Mouse (Mus musculus): ENCODE measurements at regions not wholly inside any gene's neighbourhood (a gene's known extent, or its start where the extent isn't known, plus 50 kb on each side); places are given as distances from the start of the nearest gene placed in this dataset.

DNA sequence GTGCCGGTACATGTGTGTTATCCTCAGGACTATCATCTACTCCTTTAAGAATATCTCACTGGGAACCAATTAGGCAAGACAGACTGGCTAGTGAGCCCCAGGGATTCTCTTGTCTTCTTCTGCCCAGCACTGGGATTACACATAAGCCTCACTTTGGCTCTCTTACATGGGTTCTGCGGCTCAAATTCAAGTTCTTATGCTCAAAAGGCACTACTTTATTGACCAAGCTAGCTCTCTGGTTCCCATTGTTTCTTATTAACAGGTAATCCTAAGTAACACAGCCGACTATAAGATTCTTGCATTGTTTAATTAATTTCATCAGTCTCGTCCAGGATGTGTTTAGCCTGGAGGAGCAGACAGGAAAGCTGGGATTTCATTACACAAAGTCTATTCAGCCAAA, 80.3 kb upstream of the Tab2 start:
- Histone ChIP-seq H3K9me3 (no peaks in the 10 kb centered on the region), H3K36me3 (no peaks in the 10 kb centered on the region), H3K4me3 (no peak overlapping the region), H3K27me3 (no peaks in the 10 kb centered on the region), H3K27ac (replicated peaks) (peak overlapping the region; percentile 15), H3K4me1 (peaks cover 26% of the 10 kb centered on the region), H3K4me2 (replicated peaks) (no peak overlapping the region), H3K9ac (replicated peaks) (no peak overlapping the region)
- ATAC-seq (replicated peaks), result no peak
- 58% methylated on average over 4 of the region's 4 CpGs for WGBS

DNA sequence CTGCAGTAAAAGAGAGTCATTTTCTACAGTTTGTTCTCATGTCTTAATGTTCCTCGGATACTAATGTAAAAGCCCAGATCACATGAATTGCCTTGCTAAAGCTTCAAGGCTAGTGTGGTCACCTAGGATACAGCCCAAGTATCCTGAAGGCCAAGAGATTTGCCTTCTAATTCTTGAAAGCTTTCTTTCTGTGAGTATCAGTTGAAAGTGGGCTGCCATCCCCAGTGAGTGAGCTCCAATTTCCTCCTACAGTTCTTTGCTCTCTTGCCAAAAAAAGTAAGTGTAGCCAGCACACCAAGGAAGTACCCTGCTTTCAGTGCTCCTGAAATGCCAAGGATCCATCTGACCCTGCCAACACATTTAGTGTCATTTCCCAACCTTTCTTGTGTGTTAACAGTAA, 79.3 kb upstream of the Tab2 start:
- no peak for ATAC-seq (replicated peaks)
- Histone ChIP-seq H3K27ac (replicated peaks) (no peak overlapping the region), H3K9me3 (no peaks in the 10 kb centered on the region), H3K4me2 (replicated peaks) (no peak overlapping the region), H3K9ac (replicated peaks) (no peak overlapping the region), H3K36me3 (no peaks in the 10 kb centered on the region), H3K4me3 (no peak overlapping the region), H3K27me3 (no peaks in the 10 kb centered on the region), H3K4me1 (peaks cover 26% of the 10 kb centered on the region)
- 16% methylated on average over 1 of the region's 1 CpGs for WGBS

DNA sequence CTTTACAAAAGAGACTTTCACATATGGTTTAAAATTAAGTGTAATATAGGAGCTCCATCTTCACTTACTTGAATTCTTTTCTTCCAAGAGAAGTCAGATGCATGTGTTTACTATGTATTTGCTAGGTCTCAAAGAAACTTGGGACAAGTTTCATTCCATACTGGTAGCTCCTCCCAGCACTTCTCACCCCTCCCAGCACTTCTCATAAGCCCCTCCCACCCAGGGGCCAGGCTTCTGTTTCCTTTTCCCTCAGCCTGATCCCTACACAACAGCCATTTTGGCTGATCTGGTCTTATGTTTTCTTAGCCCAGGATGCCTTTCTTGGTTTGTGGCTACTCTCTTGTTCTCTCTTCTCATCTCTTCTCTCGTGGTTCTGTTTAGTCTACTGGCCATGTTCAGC, 76.2 kb upstream of the Tab2 start:
- H3K4me1 ChIP-seq, result peaks cover 6% of the 10 kb centered on the region
- H3K9me3 ChIP-seq, result no peaks in the 10 kb centered on the region
- H3K36me3 ChIP-seq, result no peaks in the 10 kb centered on the region
- no peak overlapping the region for H3K4me3 ChIP-seq
- 80% methylated on average over 1 of the region's 1 CpGs for WGBS
- H3K27ac ChIP-seq (replicated peaks), result no peak overlapping the region
- ATAC-seq (replicated peaks), result no peak
- H3K4me2 ChIP-seq (replicated peaks), result no peak overlapping the region
- no peak overlapping the region for H3K9ac ChIP-seq (replicated peaks)
- no peaks in the 10 kb centered on the region for H3K27me3 ChIP-seq

DNA sequence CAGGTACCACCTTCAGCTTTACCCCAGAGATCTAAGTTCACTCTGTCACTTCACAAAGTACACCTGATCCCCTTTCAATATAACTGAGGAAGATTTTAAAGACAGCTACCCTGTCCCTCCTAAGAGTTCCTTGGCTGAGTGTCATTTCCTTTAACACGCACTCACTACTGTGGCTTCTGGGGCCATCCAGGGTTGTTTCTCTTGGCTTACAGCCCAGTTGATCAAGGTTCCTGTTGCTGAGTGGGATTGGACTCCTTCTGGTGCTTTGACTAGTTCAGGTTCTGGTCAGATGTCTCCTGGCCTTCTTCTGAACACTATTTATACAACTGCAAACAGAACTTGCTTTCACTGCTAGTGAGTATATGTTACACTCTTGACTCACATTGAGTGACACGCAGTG, 72.8 kb upstream of the Tab2 start:
- Histone ChIP-seq H3K9me3 (no peaks in the 10 kb centered on the region), H3K27me3 (no peaks in the 10 kb centered on the region), H3K4me1 (peaks cover 4% of the 10 kb centered on the region; the same call in 1 of the 2 replicates), H3K9ac (replicated peaks) (no peak overlapping the region), H3K36me3 (no peaks in the 10 kb centered on the region), H3K27ac (replicated peaks) (no peak overlapping the region), H3K4me2 (replicated peaks) (no peak overlapping the region), H3K4me3 (no peak overlapping the region)
- 77% methylated on average over 2 of the region's 2 CpGs for WGBS
- ATAC-seq (replicated peaks), result no peak

DNA sequence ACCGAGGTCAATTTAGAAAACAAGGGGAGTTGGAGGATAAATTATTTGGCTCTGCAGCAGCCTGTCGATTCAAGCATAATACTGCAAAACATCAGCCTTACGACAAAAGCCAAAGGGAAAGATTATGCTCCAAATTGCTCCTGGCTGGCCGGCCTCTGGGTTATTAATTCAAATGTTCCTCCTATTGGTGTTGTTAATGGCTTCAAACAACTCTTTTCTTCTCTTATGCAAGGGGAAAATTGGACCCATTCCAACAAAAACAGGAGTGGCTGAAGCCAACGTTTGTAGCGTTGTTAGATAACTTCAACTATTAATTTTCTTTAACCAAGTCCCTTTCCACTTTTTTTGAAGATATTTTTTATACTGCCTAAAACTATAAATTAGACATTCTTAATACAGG, 71.0 kb upstream of the Tab2 start:
- Histone ChIP-seq H3K27me3 (no peaks in the 10 kb centered on the region), H3K36me3 (no peaks in the 10 kb centered on the region), H3K27ac (replicated peaks) (no peak overlapping the region), H3K9me3 (no peaks in the 10 kb centered on the region), H3K9ac (replicated peaks) (no peak overlapping the region), H3K4me1 (peaks cover 4% of the 10 kb centered on the region; the same call in 1 of the 2 replicates), H3K4me3 (no peak overlapping the region), H3K4me2 (replicated peaks) (no peak overlapping the region)
- ATAC-seq (replicated peaks), result 0 out of 2 replicates have a peak, but pooled peaks have one; percentile 55
- WGBS, result 3% methylated on average over 6 of the region's 6 CpGs

DNA sequence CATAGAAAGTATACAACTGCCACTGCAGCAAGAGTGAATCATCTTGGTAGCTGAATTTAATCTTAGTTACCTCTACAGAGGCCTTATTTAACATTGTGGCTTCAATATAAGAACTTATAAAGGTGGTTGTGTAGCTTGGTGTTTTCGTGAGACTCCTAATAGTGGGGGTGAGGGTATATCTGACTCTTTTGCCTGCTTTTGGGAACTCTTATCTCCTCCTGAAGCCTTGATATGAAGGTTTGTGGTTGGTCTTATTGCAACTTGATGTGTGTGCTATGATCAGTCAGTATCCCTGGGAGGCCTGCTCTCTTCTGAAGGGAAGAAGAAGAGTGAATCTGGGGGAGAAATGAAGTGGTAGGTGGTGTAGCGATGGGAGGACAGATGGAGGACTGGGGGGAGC, 67.7 kb upstream of the Tab2 start:
- Histone ChIP-seq H3K9me3 (no peaks in the 10 kb centered on the region), H3K4me1 (peaks cover 4% of the 10 kb centered on the region; the same call in 1 of the 2 replicates), H3K9ac (replicated peaks) (no peak overlapping the region), H3K27ac (replicated peaks) (no peak overlapping the region), H3K4me3 (no peak overlapping the region), H3K4me2 (replicated peaks) (no peak overlapping the region), H3K36me3 (no peaks in the 10 kb centered on the region), H3K27me3 (no peaks in the 10 kb centered on the region)
- ATAC-seq (replicated peaks), result no peak
- 93% methylated on average over 2 of the region's 2 CpGs for WGBS

DNA sequence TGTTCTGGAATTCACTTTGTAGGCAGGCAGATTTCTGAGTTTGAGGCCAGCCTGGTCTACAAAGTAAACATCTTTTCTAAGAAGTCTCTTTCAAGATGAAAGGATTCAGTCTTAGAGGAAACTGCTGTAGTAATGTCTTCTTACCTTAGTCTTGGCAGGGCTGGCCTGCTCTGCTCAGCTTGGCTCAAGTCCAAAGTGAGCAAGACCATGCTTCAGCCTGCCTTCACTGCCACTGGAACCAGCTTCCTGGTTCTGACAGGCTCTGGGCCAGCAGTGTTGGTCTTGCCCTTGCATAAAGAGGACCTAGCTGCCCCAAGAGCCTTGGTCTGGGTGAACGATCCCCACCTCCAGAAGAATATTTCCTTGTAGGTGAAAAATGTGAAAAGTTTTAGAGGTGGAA, 65.9 kb upstream of the Tab2 start:
- WGBS, result 97% methylated on average over 1 of the region's 1 CpGs
- Histone ChIP-seq H3K4me2 (replicated peaks) (no peak overlapping the region), H3K4me1 (peaks cover 3% of the 10 kb centered on the region; the same call in 1 of the 2 replicates), H3K27me3 (no peaks in the 10 kb centered on the region), H3K27ac (replicated peaks) (no peak overlapping the region), H3K36me3 (no peaks in the 10 kb centered on the region), H3K9me3 (no peaks in the 10 kb centered on the region), H3K4me3 (no peak overlapping the region), H3K9ac (replicated peaks) (no peak overlapping the region)
- no peak for ATAC-seq (replicated peaks)

DNA sequence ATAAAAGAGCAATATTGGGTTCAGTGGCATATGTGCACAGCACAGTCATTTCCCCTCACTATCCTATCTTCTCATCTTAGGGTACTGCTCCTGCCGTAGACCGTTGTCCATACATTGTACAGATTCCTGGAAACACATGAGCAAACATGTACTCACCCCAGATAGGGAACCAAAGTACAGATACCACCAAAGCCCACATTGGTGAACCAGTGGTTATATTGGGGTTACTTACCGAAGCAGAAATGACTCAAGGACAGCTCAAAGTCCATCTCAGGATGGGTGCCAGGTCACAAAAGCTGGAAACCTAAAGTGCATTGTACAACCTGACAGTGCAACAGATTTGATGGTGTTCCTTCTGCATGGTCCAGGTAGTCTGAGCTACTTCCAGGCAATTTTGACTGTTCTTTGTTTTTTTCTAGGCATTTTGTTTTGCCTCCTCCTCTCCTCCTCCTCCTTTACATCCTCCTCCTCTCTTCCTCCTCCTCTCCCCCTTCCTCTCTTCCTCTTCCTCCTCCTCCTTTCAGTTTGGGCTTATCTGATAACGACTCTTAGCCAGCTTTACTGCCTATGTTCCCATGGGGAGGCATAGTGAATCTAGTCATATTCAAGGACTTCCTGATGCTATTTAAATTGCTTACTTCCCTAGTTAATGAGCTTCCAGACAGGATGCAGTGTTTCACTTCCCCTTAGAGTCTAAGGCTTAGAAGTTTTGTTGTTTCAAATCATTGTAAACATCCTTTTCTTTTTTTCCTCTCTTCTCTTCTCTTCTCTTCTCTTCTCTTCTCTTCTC, 65.1 kb upstream of the Tab2 start:
- no peaks in the 10 kb centered on the region for H3K27me3 ChIP-seq
- no peak for ATAC-seq (replicated peaks)

DNA sequence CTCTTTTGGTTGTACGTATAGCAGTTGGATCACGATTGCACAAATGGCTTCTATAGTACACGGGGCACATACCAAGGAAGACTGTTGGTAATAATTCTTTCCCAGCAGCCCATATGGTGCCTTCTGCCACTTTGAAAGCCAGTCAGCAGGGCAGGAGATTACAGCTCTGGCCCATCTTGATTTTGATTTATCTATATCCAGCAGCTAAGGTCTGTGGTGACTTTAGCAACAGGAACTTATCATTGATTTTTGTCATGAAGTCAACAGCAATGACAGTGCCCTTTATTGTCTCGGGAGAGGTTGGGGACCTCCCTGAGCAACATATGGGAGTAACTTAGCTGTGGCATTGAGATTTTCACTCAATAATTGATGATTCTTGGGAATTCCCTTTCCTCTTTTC, 64.1 kb upstream of the Tab2 start:
- no peak overlapping the region for H3K4me2 ChIP-seq (replicated peaks)
- WGBS, result 85% methylated on average over 4 of the region's 4 CpGs
- no peaks in the 10 kb centered on the region for H3K4me1 ChIP-seq
- H3K9me3 ChIP-seq, result no peaks in the 10 kb centered on the region
- no peak overlapping the region for H3K9ac ChIP-seq (replicated peaks)
- no peak overlapping the region for H3K27ac ChIP-seq (replicated peaks)
- no peaks in the 10 kb centered on the region for H3K36me3 ChIP-seq
- H3K27me3 ChIP-seq, result no peaks in the 10 kb centered on the region
- no peak for ATAC-seq (replicated peaks)
- no peak overlapping the region for H3K4me3 ChIP-seq

More for the DNA sequence above, 65.1 kb upstream of the Tab2 start:
- Histone ChIP-seq H3K36me3 (no peaks in the 10 kb centered on the region), H3K9me3 (no peaks in the 10 kb centered on the region), H3K4me2 (replicated peaks) (no peak overlapping the region), H3K4me3 (no peak overlapping the region), H3K9ac (replicated peaks) (no peak overlapping the region), H3K27ac (replicated peaks) (no peak overlapping the region), H3K4me1 (no peaks in the 10 kb centered on the region)
- WGBS, result 73% methylated on average over 4 of the region's 4 CpGs

DNA sequence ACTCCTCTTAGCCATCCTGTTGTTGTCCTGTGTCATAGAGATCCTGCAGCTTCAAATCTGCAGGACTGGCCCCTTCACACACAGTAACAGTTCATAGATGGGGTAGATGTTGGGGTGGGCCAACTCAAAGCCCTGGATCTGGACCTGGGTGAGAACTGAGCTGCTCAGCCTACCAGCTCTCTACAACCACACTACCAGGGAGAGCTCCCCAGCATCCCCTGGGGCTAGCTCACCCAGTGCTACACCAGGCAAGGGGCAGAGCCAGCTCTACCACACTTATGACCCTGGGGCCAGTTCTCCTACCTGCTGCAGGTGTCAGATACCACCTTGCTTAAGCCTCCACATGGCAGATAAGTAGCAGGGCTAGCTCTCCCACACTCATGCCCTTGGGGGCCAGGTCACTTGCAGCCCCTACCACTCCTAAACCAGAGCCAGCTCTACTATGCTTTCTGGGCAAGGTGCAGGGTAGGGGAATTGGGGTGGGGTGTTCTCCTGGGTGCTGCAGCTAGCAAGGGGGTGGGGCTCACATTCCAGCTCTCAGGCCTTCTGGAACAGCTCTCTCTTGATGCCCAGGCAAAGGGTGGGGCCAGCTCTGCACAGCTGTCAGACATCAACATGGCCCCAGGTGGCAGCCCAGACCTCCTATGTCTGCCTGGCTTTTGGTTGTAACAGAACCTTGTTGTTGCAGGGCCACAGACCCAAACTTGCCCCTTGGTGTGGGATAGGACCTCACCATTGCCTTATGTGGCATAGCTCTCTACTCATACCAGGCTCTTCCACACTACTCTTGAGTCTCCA, 62.4 kb upstream of the Tab2 start:
- Histone ChIP-seq H3K4me2 (replicated peaks) (no peak overlapping the region), H3K9ac (replicated peaks) (no peak overlapping the region), H3K9me3 (no peaks in the 10 kb centered on the region), H3K36me3 (no peaks in the 10 kb centered on the region), H3K4me3 (no peak overlapping the region), H3K27ac (replicated peaks) (no peak overlapping the region), H3K27me3 (no peaks in the 10 kb centered on the region), H3K4me1 (no peaks in the 10 kb centered on the region)
- no peak for ATAC-seq (replicated peaks)

DNA sequence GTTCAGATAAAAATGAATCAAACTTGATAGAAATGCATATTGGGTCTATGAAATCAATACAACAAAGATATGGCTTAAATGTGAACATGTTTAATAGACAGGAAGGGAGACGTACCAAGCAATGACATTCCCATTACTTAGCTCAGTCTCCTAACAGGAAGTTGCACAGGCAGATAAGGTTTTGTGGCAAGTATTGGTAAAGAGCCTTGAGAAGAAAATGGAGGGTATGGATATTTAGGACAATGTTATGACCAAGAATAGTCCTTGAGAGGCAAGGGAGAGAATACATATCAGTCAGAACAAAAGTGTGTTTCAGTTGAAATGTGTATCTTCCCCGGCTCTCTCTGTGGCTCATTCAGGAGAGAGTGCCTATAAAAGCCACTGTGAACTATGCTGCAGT, 60.7 kb upstream of the Tab2 start:
- Histone ChIP-seq H3K4me3 (no peak overlapping the region), H3K27me3 (no peaks in the 10 kb centered on the region), H3K36me3 (no peaks in the 10 kb centered on the region), H3K4me1 (no peaks in the 10 kb centered on the region), H3K9ac (replicated peaks) (no peak overlapping the region), H3K9me3 (no peaks in the 10 kb centered on the region), H3K27ac (replicated peaks) (no peak overlapping the region), H3K4me2 (replicated peaks) (no peak overlapping the region)
- WGBS, result 89% methylated on average over 2 of the region's 2 CpGs
- ATAC-seq (replicated peaks), result no peak

DNA sequence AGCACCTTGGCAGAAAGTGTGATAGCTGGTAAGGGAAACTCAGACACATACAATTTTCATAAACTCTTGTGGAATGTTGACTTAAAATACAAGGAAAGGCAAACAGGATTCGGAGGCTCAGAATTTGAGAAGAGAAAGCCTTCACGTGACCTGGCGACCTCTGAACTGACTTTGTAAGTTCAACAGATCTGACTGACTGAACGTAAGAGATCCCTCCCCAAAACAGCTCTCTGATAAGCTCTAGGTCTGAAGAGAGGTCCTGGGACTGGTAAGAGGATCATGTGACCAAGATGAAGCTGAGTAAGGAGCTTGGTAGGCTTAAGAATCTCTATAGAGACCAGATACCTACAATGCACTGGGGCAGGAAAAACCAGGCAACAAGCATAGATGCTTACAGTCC, 55.7 kb upstream of the Tab2 start:
- Histone ChIP-seq H3K27me3 (no peaks in the 10 kb centered on the region), H3K9ac (replicated peaks) (no peak overlapping the region), H3K4me2 (replicated peaks) (no peak overlapping the region), H3K4me3 (no peak overlapping the region), H3K27ac (replicated peaks) (no peak overlapping the region), H3K36me3 (no peaks in the 10 kb centered on the region), H3K4me1 (no peaks in the 10 kb centered on the region), H3K9me3 (no peaks in the 10 kb centered on the region)
- WGBS, result 84% methylated on average over 4 of the region's 4 CpGs
- ATAC-seq (replicated peaks), result no peak

Data from forebrain, embryonic 15.5 days (tissue).